Mouse (Mus musculus) hindbrain, embryonic 11.5 days (tissue): ENCODE data around the gene Rhod. TPM values are rescaled to one million over a fixed set of nuclear protein-coding genes. Genes with fewer than 3 reads are reported as not detected.

ENCODE experiments used
- ATAC-seq: fragments of 200-750 bp; cut with Nextera tagmentation; 2 replicates; pipeline ENCODE4 v1.8.0; 2017; ENCODE audit warnings: mild to moderate bottlenecking, moderate TSS enrichment, moderate library complexity; ENCODE audit not compliant: low FRiP score
- DNase-seq: peaks from one replicate; pipeline ENCODE4 v3.0.0-alpha.2; 2015; ENCODE audit warnings: low spot score
- H3K27ac ChIP-seq: fragments of 300-500 bp; sonication (generic); 2 replicates; pipeline ENCODE4 v1.5.1; 2014; ENCODE audit warnings: mild to moderate bottlenecking, low read depth, low read length
- H3K27me3 ChIP-seq: fragments of 300-500 bp; sonication (generic); 2 replicates; pipeline ENCODE4 v1.6.1; 2014; ENCODE audit warnings: mild to moderate bottlenecking, low read length, moderate library complexity, mixed read lengths; ENCODE audit not compliant: control insufficient read depth, insufficient read depth
- H3K36me3 ChIP-seq: fragments of 300-500 bp; sonication (generic); 2 replicates; pipeline ENCODE4 v1.6.1; 2014; ENCODE audit warnings: mild to moderate bottlenecking, low read length, moderate library complexity, mixed read lengths; ENCODE audit not compliant: control insufficient read depth, insufficient read depth
- H3K4me1 ChIP-seq: fragments of 300-500 bp; sonication (generic); replicated peaks from 2 replicates; pipeline ENCODE4 v1.6.1; 2014; ENCODE audit warnings: low read length, mixed read lengths; ENCODE audit not compliant: control insufficient read depth, insufficient read depth
- H3K4me2 ChIP-seq: fragments of 300-500 bp; sonication (generic); replicated peaks from 2 replicates; pipeline ENCODE4 v1.6.1; 2014; ENCODE audit warnings: mild to moderate bottlenecking, low read depth, low read length
- H3K4me3 ChIP-seq: fragments of 300-500 bp; sonication (generic); 2 replicates; pipeline ENCODE4 v1.5.1; 2014; ENCODE audit warnings: low read depth, low read length
- H3K9ac ChIP-seq: fragments of 300-500 bp; sonication (generic); 2 replicates; pipeline ENCODE4 v1.6.1; 2014; ENCODE audit warnings: low read depth, low read length
- H3K9me3 ChIP-seq: fragments of 300-500 bp; sonication (generic); 2 replicates; pipeline ENCODE4 v1.6.1; 2016; ENCODE audit warnings: low read length; ENCODE audit not compliant: control insufficient read depth
- WGBS: fragments of 180-500 bp; shearing (Covaris S2); extraction: QIAGEN DNeasy Blood & Tissue Kit; methylation state at CpG from one replicate; pipeline ENCODE4 v1.1.7; 2014; 5-methylcytosine and 5-hydroxymethylcytosine counted together
- polyA plus RNA-seq: library from polyadenylated mRNA; unstranded; fragments of >200 nt; fragmentation: Nextera tagmentation; extraction: Ambion mirVana; gene quantifications from 2 replicates; pipeline ENCODE4 v1.2.1, GENCODE M21; 2014

Rhod gene
- polyA plus RNA-seq, 1 experiment from 2014 or later, result 15.2 TPM

DNA sequence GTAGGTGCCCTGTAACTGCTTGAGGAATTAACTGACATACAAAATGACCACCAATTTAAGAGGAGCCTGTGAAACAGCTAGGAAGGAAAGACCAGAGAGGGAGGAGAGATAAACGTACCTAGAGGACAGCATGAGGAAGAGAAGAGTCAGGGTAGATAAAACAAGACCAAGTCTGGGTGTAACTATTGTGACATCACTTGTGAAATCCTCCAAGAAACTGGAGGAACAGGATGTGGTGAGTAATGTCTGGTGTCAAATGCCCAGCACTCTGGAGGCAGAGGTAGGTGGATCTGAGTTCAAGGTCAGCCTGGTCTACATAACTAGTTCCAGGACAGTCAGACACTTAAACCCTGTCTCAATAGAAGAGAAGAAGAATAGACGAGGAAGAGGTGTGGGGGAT is 30.2 kb downstream of the Rhod start:
- ATAC-seq (no peak), DNase-seq (no peak)
- H3K4me3 ChIP-seq, result no peak overlapping the region
- H3K4me1 ChIP-seq, result no peaks in the 10 kb centered on the region
- 76% methylated on average over 2 of the region's 2 CpGs for WGBS
- no peaks in the 10 kb centered on the region for H3K9me3 ChIP-seq
- H3K4me2 ChIP-seq, result no peak overlapping the region
- H3K27ac ChIP-seq, result no peak overlapping the region
- no peak overlapping the region for H3K9ac ChIP-seq
- no peaks in the 10 kb centered on the region for H3K27me3 ChIP-seq
- H3K36me3 ChIP-seq, result no peaks in the 10 kb centered on the region

DNA sequence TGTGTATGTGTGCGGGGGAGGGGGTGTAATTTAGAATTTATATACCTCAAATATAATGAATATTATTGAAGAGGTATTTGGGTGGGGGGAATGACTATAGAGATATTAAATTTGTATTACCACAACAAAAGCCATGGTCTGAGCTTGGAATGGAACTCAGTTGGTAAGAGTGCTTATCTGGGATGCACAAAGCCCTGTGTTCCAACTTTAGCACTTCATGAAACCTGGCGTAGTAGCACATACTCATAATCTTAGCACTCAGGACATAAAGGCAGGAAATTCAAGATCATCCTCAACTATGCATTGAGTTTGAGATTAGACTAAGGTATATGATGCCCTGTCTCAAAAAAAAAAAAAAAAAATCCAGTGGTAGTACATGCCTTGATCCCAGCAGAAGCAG is 34.4 kb downstream of the Rhod start:
- WGBS, result 94% methylated on average over 2 of the region's 2 CpGs
- Histone ChIP-seq H3K4me3 (no peak overlapping the region), H3K9me3 (no peaks in the 10 kb centered on the region), H3K4me1 (no peaks in the 10 kb centered on the region), H3K27ac (no peak overlapping the region), H3K36me3 (no peaks in the 10 kb centered on the region), H3K9ac (no peak overlapping the region), H3K4me2 (no peak overlapping the region), H3K27me3 (no peaks in the 10 kb centered on the region)
- DNase-seq, result no peak
- ATAC-seq, result no peak

DNA sequence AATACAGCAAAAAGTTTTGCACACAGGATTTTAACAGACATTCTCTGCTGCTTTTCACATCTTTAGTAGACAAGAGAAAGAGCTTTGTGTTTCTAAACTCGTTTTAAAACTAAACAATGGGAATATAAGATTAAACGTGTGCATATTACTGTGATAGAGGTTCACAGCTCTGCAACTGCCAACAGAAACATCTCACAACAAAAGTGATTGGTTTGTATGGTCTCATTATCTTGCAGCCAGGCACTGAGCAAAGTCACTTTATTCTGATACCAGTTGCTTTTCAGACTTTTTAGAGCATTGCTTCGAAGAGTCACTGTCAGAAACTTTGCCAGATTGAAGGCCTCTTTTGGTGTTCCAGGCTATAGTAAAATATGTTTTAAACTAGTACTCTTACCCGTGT is 40.3 kb downstream of the Rhod start:
- Histone ChIP-seq H3K4me1 (no peaks in the 10 kb centered on the region), H3K36me3 (no peaks in the 10 kb centered on the region), H3K9ac (no peak overlapping the region), H3K4me3 (no peak overlapping the region), H3K27me3 (no peaks in the 10 kb centered on the region), H3K27ac (no peak overlapping the region), H3K9me3 (no peaks in the 10 kb centered on the region), H3K4me2 (no peak overlapping the region)
- no peak for ATAC-seq
- 75% methylated on average over 4 of the region's 4 CpGs for WGBS
- DNase-seq, result no peak

DNA sequence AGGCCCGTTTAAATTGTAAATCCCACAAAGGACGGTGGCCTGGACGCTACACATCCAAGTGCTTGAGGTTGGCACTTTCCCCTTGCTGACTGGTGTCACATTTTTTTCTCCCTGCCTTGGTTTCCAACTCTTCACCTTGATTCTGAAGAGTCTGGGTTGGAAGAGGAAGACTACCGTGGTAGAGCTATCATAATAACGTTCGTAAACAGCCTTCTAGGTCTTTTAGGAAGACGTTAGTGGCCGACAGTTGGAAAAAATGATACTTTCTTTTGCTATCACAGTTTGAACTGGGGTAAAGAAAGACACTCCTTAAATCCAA is 40.6 kb downstream of the Rhod start:
- 26% methylated on average over 8 of the region's 8 CpGs for WGBS
- Histone ChIP-seq H3K4me3 (peak overlapping the region; percentile 100), H3K4me1 (no peaks in the 10 kb centered on the region), H3K27me3 (no peaks in the 10 kb centered on the region), H3K36me3 (no peaks in the 10 kb centered on the region), H3K9me3 (no peaks in the 10 kb centered on the region), H3K4me2 (peak overlapping the region; percentile 89), H3K27ac (0 out of 2 replicates have a peak overlapping the region, but pooled peaks have one; percentile 77), H3K9ac (peak overlapping the region; percentile 62; the same call in 1 of the 2 replicates)
- no peak for ATAC-seq
- DNase-seq, result no peak

DNA sequence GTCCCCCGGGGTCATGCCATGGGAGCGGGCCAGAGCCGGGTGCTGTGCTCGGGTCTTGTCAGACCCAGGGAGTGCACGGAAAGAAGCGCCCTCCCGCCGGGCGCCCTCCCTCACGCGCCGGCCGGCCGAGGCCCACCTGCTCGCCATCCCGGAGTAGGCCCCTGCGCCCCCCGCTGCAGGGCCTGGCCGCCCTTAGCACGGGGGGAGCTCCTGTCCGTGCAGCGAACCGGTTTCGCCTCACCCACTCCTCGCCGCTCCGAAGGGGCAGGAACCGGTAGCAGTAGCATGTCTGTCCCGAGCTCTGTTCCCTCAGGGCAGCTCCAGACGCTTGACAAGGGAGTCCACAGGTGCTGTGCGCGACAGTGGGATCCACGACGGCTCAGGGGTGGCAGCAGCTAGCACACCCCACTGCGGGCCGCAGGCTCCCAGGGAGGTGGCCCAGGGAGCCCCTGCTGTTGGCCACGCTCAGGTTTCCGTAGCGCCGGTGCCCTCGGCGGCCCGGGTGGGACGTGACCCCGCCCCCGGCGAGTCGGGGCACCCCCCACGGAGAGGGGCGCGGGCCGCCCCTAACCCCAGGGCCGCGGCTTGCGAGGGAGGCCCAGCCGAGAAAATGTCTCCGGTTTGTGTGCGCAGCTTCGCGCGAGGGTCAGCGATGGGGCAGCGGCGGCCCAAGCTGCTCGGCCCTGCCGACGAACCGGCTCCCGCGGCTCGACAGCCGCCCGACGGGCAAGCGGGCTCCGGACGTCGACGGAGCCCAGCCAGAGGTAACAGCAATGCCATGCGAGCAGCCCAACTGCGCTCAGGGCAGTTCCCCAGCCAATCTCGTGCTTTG is 41.2 kb downstream of the Rhod start, which contains the start of gene Kdm2a:
Gene Kdm2a (minus strand): TSS at position 488 of the 832 bp plus-strand sequence.
- Histone ChIP-seq H3K36me3 (no peaks in the 10 kb centered on the region), H3K4me2 (peak within 1 kb of the TSS; percentile 89), H3K27me3 (no peaks in the 10 kb centered on the region), H3K4me1 (no peaks in the 10 kb centered on the region), H3K4me3 (peak within 1 kb of the TSS; percentile 100), H3K27ac (peak within 1 kb of the TSS; percentile 77), H3K9me3 (no peaks in the 10 kb centered on the region), H3K9ac (peak within 1 kb of the TSS; percentile 62)
- ATAC-seq (peak; percentile 58), DNase-seq (no peak)
- under 1% methylated on average over 68 of the region's 82 CpGs for WGBS

DNA sequence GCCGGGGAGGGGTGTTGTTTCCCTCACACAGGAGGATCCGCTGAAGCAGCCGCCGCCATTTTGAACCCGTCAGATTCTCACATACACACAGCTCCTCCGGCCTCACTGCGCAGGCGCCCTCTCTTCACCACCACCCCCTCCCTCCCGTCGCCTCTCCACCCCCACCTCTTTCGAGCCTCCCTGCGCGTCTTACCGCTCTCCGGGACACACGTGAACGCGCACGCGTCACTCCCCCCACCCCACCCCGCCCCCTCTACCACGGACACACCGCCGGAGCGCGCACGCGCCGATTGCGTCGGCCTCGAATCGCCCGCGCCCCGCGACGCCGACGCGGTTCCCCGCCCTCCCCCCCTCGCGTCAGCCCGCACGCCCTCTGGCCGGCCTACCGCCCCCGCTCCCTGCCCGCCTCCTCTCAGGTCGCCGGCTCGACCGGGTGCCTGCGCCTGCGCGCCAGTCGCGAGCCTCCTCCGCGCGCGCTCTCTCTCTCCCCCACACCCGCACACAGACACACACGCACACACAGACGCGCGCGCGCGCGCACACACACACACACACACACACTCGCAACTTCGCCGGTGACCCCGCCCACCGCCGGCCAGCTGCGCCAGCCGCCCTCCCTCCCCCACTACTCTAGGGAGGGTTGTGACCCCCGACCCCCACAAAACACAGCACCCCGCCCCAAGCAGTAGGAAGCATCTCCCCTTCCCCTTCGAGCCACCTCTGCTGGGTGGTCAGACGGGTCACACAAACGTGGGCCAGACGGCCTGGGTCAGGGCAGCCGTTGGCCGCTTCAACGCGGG is 42.0 kb downstream of the Rhod start:
- Histone ChIP-seq H3K4me3 (peak overlapping the region; percentile 100), H3K9ac (peak overlapping the region; percentile 99)
- WGBS, result under 1% methylated on average over 58 of the region's 90 CpGs

DNA sequence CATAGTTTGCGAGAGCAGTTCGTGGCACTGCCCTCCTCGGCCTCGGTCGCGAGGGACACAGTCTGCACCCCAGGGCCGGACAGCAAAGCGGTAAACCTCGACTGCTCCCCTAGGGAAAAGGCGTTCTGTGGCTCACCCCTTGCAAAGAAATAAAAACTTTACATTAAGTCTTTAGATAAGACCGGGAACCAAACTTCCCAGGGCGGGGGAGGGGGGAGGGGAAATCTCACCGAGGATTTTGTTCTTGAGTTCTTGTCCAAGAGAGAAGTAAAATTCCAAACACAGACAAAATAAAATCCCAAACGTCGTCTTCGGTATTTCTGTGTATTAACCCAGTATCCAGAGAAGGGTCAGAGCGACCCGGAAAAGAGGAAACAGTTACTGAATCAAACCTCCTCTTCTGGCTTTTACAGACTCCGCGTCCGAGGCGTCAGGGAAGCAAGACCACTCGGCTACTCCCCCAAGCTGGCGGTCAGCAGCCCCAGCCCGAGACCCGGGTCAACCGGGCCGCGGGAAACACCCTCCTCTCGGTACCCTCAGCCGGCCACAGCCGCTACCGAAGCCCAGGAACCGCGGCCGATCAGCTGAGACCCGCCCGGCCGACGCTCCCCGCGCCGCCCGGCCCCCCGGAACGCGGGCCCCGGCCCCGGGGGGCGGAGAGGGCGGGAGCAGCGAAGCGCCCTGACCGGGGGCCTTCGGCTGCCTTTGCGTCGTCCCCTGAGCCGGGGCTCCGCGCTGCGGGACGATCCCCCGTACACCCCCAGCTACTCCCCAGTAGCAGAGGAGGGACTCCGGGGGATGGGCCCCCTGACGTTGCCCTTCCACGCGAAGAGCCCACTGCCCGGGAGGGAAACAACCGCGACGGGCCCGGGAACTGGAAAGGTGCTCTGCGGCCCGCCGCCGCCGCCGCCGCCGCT is 42.9 kb downstream of the Rhod start:
- Histone ChIP-seq H3K36me3 (no peaks in the 10 kb centered on the region), H3K27ac (peak overlapping the region; percentile 96), H3K4me2 (peak overlapping the region; percentile 73), H3K9ac (peak overlapping the region; percentile 99), H3K9me3 (no peaks in the 10 kb centered on the region), H3K27me3 (no peaks in the 10 kb centered on the region), H3K4me1 (no peaks in the 10 kb centered on the region), H3K4me3 (peak overlapping the region; percentile 100)
- under 1% methylated on average over 47 of the region's 80 CpGs for WGBS
- ATAC-seq, result peak; percentile 71
- peak; percentile 48 for DNase-seq

More for the DNA sequence above, 42.0 kb downstream of the Rhod start:
- peak; percentile 100 for DNase-seq
- Histone ChIP-seq H3K27ac (peak overlapping the region; percentile 96), H3K9me3 (no peaks in the 10 kb centered on the region), H3K27me3 (no peaks in the 10 kb centered on the region), H3K4me1 (no peaks in the 10 kb centered on the region), H3K4me2 (peak overlapping the region; percentile 89), H3K36me3 (no peaks in the 10 kb centered on the region)
- ATAC-seq, result peak; percentile 92

DNA sequence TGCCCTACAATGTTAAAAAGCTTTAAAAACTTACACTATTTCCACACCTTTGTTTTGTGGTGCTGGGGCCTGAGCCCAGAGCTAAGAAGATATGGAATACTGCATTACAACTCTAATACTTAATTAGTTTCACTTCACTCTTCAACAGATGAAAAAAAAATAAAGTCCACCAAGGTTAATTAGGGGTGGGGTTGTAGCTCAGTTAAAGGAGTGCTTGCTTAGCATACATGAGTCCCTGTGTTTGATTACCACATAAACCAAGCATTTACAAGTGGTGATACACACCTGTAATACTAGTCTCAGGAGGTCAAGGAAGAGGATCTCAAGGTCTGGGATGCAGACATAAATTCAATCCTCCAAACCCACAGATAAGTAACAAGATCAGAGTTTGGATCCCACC is 52.0 kb downstream of the Rhod start:
- Histone ChIP-seq H3K9ac (no peak overlapping the region), H3K9me3 (no peaks in the 10 kb centered on the region), H3K36me3 (no peaks in the 10 kb centered on the region), H3K4me1 (no peaks in the 10 kb centered on the region), H3K4me3 (no peak overlapping the region), H3K27ac (no peak overlapping the region), H3K4me2 (no peak overlapping the region), H3K27me3 (no peaks in the 10 kb centered on the region)
- DNase-seq (no peak), ATAC-seq (no peak)
